Mouse (Mus musculus) small intestine, adult 2 months (tissue): ENCODE data around the gene Hist3h2ba.

Experiments
- CTCF ChIP-seq: fragments of 200-500 bp; IDR thresholded peaks from 2 replicates; pipeline ENCODE4 v1.5.1; 2012; ENCODE audit warnings: low read depth, mild to moderate bottlenecking, control low read depth, inconsistent platforms, low read length, moderate library complexity, mixed read lengths; ENCODE audit not compliant: insufficient replicate concordance, insufficient read length; ENCODE audit errors: extremely low read depth
- POLR2A ChIP-seq: fragments of 200-500 bp; IDR thresholded peaks from 2 replicates; pipeline ENCODE4 v1.6.1; 2012; ENCODE audit warnings: low read depth, mild to moderate bottlenecking, control low read depth, inconsistent platforms, low read length, moderate library complexity

- TF ChIP-seq POLR2A (no peak), CTCF (no peak)
Measured at GRCm38 (mm10) chr11:58953351-58954169, 4.8 kb downstream of the Hist3h2ba start.
